Mouse (Mus musculus) intestine, embryonic 16.5 days (tissue): ENCODE data around the gene Cbll1. TPM values are rescaled to one million over a fixed set of nuclear protein-coding genes. Genes with fewer than 3 reads are reported as not detected.
"Not testable (repeated sequence)": the region's sequence is repeated elsewhere in the genome, so short reads cannot be mapped to it uniquely, and the experiment has no call there.

Experiments
- ATAC-seq: fragments of 200-750 bp; cut with Nextera tagmentation; 2 replicates; pipeline ENCODE4 v1.8.0; 2017; ENCODE audit warnings: moderate TSS enrichment, moderate library complexity
- H3K27ac ChIP-seq: fragments of 300-500 bp; sonication (generic); 2 replicates; pipeline ENCODE4 v1.5.1; 2014; ENCODE audit warnings: mild to moderate bottlenecking, low read length
- H3K27me3 ChIP-seq: fragments of 300-500 bp; sonication (generic); replicated peaks from 2 replicates; pipeline ENCODE4 v1.6.1; 2014; ENCODE audit warnings: low read length, control low read depth, mixed read lengths; ENCODE audit not compliant: control insufficient read depth, insufficient read depth
- H3K36me3 ChIP-seq: fragments of 300-500 bp; sonication (generic); 2 replicates; pipeline ENCODE4 v1.6.1; 2014; ENCODE audit warnings: low read length, control low read depth; ENCODE audit not compliant: control insufficient read depth, insufficient read depth
- H3K4me1 ChIP-seq: fragments of 300-500 bp; sonication (generic); 2 replicates; pipeline ENCODE4 v1.6.1; 2014; ENCODE audit warnings: low read length, control low read depth, mixed read lengths; ENCODE audit not compliant: control insufficient read depth, insufficient read depth
- H3K4me2 ChIP-seq: fragments of 300-500 bp; sonication (generic); 2 replicates; pipeline ENCODE4 v1.6.1; 2014; ENCODE audit warnings: low read depth, low read length, control low read depth
- H3K4me3 ChIP-seq: fragments of 300-500 bp; sonication (generic); 2 replicates; pipeline ENCODE4 v1.5.1; 2014; ENCODE audit warnings: mild to moderate bottlenecking, low read length
- H3K9ac ChIP-seq: fragments of 300-500 bp; sonication (generic); 2 replicates; pipeline ENCODE4 v1.6.1; 2014; ENCODE audit warnings: low read depth, low read length
- H3K9me3 ChIP-seq: fragments of 300-500 bp; sonication (generic); 2 replicates; pipeline ENCODE4 v1.6.1; 2016; ENCODE audit warnings: low read length, control low read depth; ENCODE audit not compliant: control insufficient read depth
- WGBS: fragments of 180-500 bp; shearing (Covaris S2); extraction: QIAGEN DNeasy Blood & Tissue Kit; methylation state at CpG from one replicate; pipeline ENCODE4 v1.1.7; 2014; 5-methylcytosine and 5-hydroxymethylcytosine counted together
- polyA plus RNA-seq: library from polyadenylated mRNA; unstranded; fragments of >200 nt; fragmentation: Nextera tagmentation; extraction: Ambion mirVana; gene quantifications from 2 replicates; pipeline ENCODE4 v1.2.1, GENCODE M21; 2015

The Cbll1 gene
- polyA plus RNA-seq, 1 experiment from 2014 or later, result 12.1 TPM

- H3K4me2 ChIP-seq, result no peak overlapping the region
- H3K27ac ChIP-seq, result no peak overlapping the region
- H3K27me3 ChIP-seq, result no peaks in the 10 kb centered on the region
- no peak overlapping the region for H3K4me3 ChIP-seq
- 43% methylated on average over 4 of the region's 4 CpGs for WGBS
- ATAC-seq, result no peak
- no peak overlapping the region for H3K9ac ChIP-seq
- H3K9me3 ChIP-seq, result no peaks in the 10 kb centered on the region
- peaks cover 4% of the 10 kb centered on the region; the same call in 1 of the 2 replicates for H3K4me1 ChIP-seq
- H3K36me3 ChIP-seq, result no peaks in the 10 kb centered on the region
Measured at GRCm38 (mm10) chr12:31501266-31501665, 1.9 kb upstream of the Cbll1 start.

- Histone ChIP-seq H3K4me2 (peak overlapping the region; percentile 79), H3K27ac (no peak overlapping the region), H3K27me3 (no peaks in the 10 kb centered on the region), H3K36me3 (no peaks in the 10 kb centered on the region), H3K4me1 (peaks cover 4% of the 10 kb centered on the region; the same call in 1 of the 2 replicates), H3K9ac (peak overlapping the region; percentile 92), H3K9me3 (no peaks in the 10 kb centered on the region), H3K4me3 (peak overlapping the region; percentile 89)
- 6% methylated on average over 12 of the region's 12 CpGs for WGBS
- no peak for ATAC-seq
Measured at GRCm38 (mm10) chr12:31500196-31500595, 780 bp upstream of the Cbll1 start.

- no peaks in the 10 kb centered on the region for H3K9me3 ChIP-seq
- peak; percentile 4; the same call in 1 of the 2 replicates for ATAC-seq
- no peaks in the 10 kb centered on the region for H3K36me3 ChIP-seq
- peak overlapping the region; percentile 64 for H3K4me2 ChIP-seq
- H3K4me1 ChIP-seq, result peaks cover 4% of the 10 kb centered on the region; the same call in 1 of the 2 replicates
- peak overlapping the region; percentile 88 for H3K27ac ChIP-seq
- H3K4me3 ChIP-seq, result peak overlapping the region; percentile 89
- H3K27me3 ChIP-seq, result no peaks in the 10 kb centered on the region
- peak overlapping the region; percentile 92 for H3K9ac ChIP-seq
- WGBS, result 1% methylated on average over 25 of the region's 25 CpGs
Measured at GRCm38 (mm10) chr12:31498936-31499313, 491 bp downstream of the Cbll1 start.

- no peaks in the 10 kb centered on the region for H3K27me3 ChIP-seq
- no peak overlapping the region for H3K27ac ChIP-seq
- peaks cover 5% of the 10 kb centered on the region; the same call in 1 of the 2 replicates for H3K36me3 ChIP-seq
- no peak for ATAC-seq
- WGBS, result 72% methylated on average over 6 of the region's 6 CpGs
- H3K4me1 ChIP-seq, result no peaks in the 10 kb centered on the region
- no peak overlapping the region for H3K9ac ChIP-seq
- no peak overlapping the region for H3K4me3 ChIP-seq
- H3K9me3 ChIP-seq, result no peaks in the 10 kb centered on the region
- no peak overlapping the region for H3K4me2 ChIP-seq
Measured at GRCm38 (mm10) chr12:31486431-31486830, 13.0 kb downstream of the Cbll1 start.

GRCm38 (mm10) chr12:31478182-31478581 lies 21.2 kb downstream of the Cbll1 start:
- 88% methylated on average over 4 of the region's 6 CpGs for WGBS
- not testable (repeated sequence) for H3K9me3 ChIP-seq, H3K9ac ChIP-seq, H3K36me3 ChIP-seq, H3K4me2 ChIP-seq, H3K27ac ChIP-seq, H3K4me1 ChIP-seq, ATAC-seq, H3K27me3 ChIP-seq, H3K4me3 ChIP-seq

GRCm38 (mm10) chr12:31462615-31463014 lies 36.8 kb downstream of the Cbll1 start:
- no peaks in the 10 kb centered on the region for H3K27me3 ChIP-seq
- no peak overlapping the region for H3K4me2 ChIP-seq
- H3K9ac ChIP-seq, result no peak overlapping the region
- H3K4me1 ChIP-seq, result no peaks in the 10 kb centered on the region
- 72% methylated on average over 4 of the region's 4 CpGs for WGBS
- H3K9me3 ChIP-seq, result no peaks in the 10 kb centered on the region
- no peak for ATAC-seq
- H3K36me3 ChIP-seq, result no peaks in the 10 kb centered on the region
- H3K4me3 ChIP-seq, result no peak overlapping the region
- H3K27ac ChIP-seq, result no peak overlapping the region

- no peak overlapping the region for H3K4me2 ChIP-seq
- WGBS, result 71% methylated on average over 9 of the region's 9 CpGs
- ATAC-seq, result peak; percentile 83
Measured at GRCm38 (mm10) chr12:31461371-31461770, 38.0 kb downstream of the Cbll1 start.

GRCm38 (mm10) chr12:31460270-31460669 lies 39.1 kb downstream of the Cbll1 start:
- ATAC-seq, H3K4me3 ChIP-seq, H3K9ac ChIP-seq, H3K9me3 ChIP-seq, H3K4me2 ChIP-seq, H3K27me3 ChIP-seq, H3K4me1 ChIP-seq, H3K36me3 ChIP-seq, H3K27ac ChIP-seq: not testable (repeated sequence)
- 53% methylated on average over 3 of the region's 3 CpGs for WGBS

More at GRCm38 (mm10) chr12:31461371-31461770, 38.0 kb downstream of the Cbll1 start:
- H3K9ac ChIP-seq, result no peak overlapping the region
- H3K36me3 ChIP-seq, result no peaks in the 10 kb centered on the region
- H3K27me3 ChIP-seq, result no peaks in the 10 kb centered on the region
- H3K27ac ChIP-seq, result peak overlapping the region; percentile 31
- H3K4me3 ChIP-seq, result no peak overlapping the region
- 0 out of 2 replicates have a peak, but pooled peaks cover 4% of the 10 kb centered on the region for H3K4me1 ChIP-seq
- H3K9me3 ChIP-seq, result no peaks in the 10 kb centered on the region

GRCm38 (mm10) chr12:31458474-31458873 lies 40.9 kb downstream of the Cbll1 start:
- no peaks in the 10 kb centered on the region for H3K27me3 ChIP-seq
- no peaks in the 10 kb centered on the region for H3K36me3 ChIP-seq
- H3K9me3 ChIP-seq, result no peaks in the 10 kb centered on the region
- ATAC-seq, result peak; percentile 36
- no peak overlapping the region for H3K9ac ChIP-seq
- WGBS, result 58% methylated on average over 4 of the region's 4 CpGs
- no peak overlapping the region for H3K27ac ChIP-seq
- H3K4me1 ChIP-seq, result peaks cover 4% of the 10 kb centered on the region; the same call in 1 of the 2 replicates
- no peak overlapping the region for H3K4me3 ChIP-seq
- H3K4me2 ChIP-seq, result no peak overlapping the region

- 0 out of 2 replicates have a peak overlapping the region, but pooled peaks have one; percentile 23 for H3K27ac ChIP-seq
- no peak overlapping the region for H3K4me3 ChIP-seq
- WGBS, result 68% methylated on average over 9 of the region's 9 CpGs
- no peaks in the 10 kb centered on the region for H3K9me3 ChIP-seq
- H3K4me2 ChIP-seq, result no peak overlapping the region
- ATAC-seq, result peak; percentile 88
- H3K9ac ChIP-seq, result no peak overlapping the region
- no peaks in the 10 kb centered on the region for H3K36me3 ChIP-seq
- no peaks in the 10 kb centered on the region for H3K27me3 ChIP-seq
- peaks cover 4% of the 10 kb centered on the region; the same call in 1 of the 2 replicates for H3K4me1 ChIP-seq
Measured at GRCm38 (mm10) chr12:31456271-31456670, 43.1 kb downstream of the Cbll1 start.
